Mouse (Mus musculus) stomach, postnatal 0 days (tissue): ENCODE results near the gene Rhbdl2. TPM values are rescaled to one million over a fixed set of nuclear protein-coding genes. Genes with fewer than 3 reads are reported as not detected.

Experiments
- ATAC-seq: fragments of 200-750 bp; cut with Nextera tagmentation; 2 replicates; pipeline ENCODE4 v1.8.0; 2017; ENCODE audit not compliant: low FRiP score, low TSS enrichment
- DNase-seq: peaks from one replicate; pipeline ENCODE4 v3.0.0-alpha.2; 2016; ENCODE audit warnings: low spot score
- H3K27ac ChIP-seq: fragments of 300-500 bp; sonication (generic); replicated peaks from 2 replicates; pipeline ENCODE4 v1.5.1; 2014; ENCODE audit warnings: mild to moderate bottlenecking, control low read depth
- H3K27me3 ChIP-seq: fragments of 300-500 bp; sonication (generic); 2 replicates; pipeline ENCODE4 v1.6.1; 2014; ENCODE audit warnings: low read length; ENCODE audit not compliant: control insufficient read depth, insufficient read depth
- H3K36me3 ChIP-seq: fragments of 300-500 bp; sonication (generic); 2 replicates; pipeline ENCODE4 v1.6.1; 2014; ENCODE audit warnings: low read length, mixed read lengths; ENCODE audit not compliant: control insufficient read depth, insufficient read depth
- H3K4me1 ChIP-seq: fragments of 300-500 bp; sonication (generic); replicated peaks from 2 replicates; pipeline ENCODE4 v1.6.1; 2014; ENCODE audit warnings: antibody characterized with exemption; ENCODE audit not compliant: control insufficient read depth, insufficient read depth
- H3K4me2 ChIP-seq: fragments of 300-500 bp; sonication (generic); replicated peaks from 2 replicates; pipeline ENCODE4 v1.6.1; 2014; ENCODE audit warnings: low read depth, mild to moderate bottlenecking, control low read depth, moderate library complexity
- H3K4me3 ChIP-seq: fragments of 300-500 bp; sonication (generic); 2 replicates; pipeline ENCODE4 v1.5.1; 2014; ENCODE audit warnings: low read depth, low read length, control low read depth
- H3K9ac ChIP-seq: fragments of 300-500 bp; sonication (generic); 2 replicates; pipeline ENCODE4 v1.6.1; 2014; ENCODE audit warnings: mild to moderate bottlenecking, low read length, control low read depth, mixed read lengths
- H3K9me3 ChIP-seq: fragments of 300-500 bp; sonication (generic); 2 replicates; pipeline ENCODE4 v1.6.1; 2016; ENCODE audit warnings: low read length; ENCODE audit not compliant: control insufficient read depth
- CTCF ChIP-seq: IDR thresholded peaks from 2 replicates; pipeline ENCODE4 v1.5.1; 2016; ENCODE audit warnings: antibody characterized with exemption, low read depth, mild to moderate bottlenecking, moderate library complexity
- EP300 ChIP-seq: optimal IDR thresholded peaks from 2 replicates; pipeline ENCODE3; 2016; ENCODE audit warnings: antibody characterized with exemption
- WGBS: fragments of 180-500 bp; shearing (Covaris S2); extraction: QIAGEN DNeasy Blood & Tissue Kit; methylation state at CpG from one replicate; pipeline ENCODE4 v1.1.7; 2014; 5-methylcytosine and 5-hydroxymethylcytosine counted together
- polyA plus RNA-seq: library from polyadenylated mRNA; unstranded; fragments of >200 nt; fragmentation: Nextera tagmentation; extraction: Ambion mirVana; gene quantifications from 2 replicates; pipeline ENCODE4 v1.2.1, GENCODE M21; 2015

Rhbdl2 gene
- polyA plus RNA-seq, 1 experiment from 2014 or later = 9.5 TPM

DNA sequence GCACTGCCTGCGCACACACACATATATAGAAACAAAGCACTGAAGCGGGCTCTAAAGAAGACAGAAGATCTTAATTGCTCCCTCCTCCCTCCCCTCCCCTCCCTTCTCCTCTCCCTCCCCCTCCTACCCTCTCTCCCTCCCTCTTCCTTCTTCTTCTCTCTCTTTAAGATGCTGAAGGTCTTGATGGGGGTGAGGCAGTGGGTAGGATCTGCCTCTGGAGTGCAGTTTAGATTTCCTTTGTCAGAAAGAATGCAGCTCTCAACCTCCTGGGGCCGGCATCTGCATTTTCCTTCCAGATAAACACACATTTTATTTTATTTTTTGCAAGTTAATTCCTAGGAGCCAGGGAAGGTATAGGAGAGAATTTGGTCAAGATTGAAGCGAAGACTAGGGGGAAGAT lies 19.4 kb upstream of the Rhbdl2 start:
- H3K4me1 ChIP-seq = no peaks in the 10 kb centered on the region
- no peak for TF ChIP-seq CTCF
- TF ChIP-seq EP300 = no peak
- H3K27ac ChIP-seq = no peak overlapping the region

GRCm38 (mm10) chr4:123792666-123793065 lies 5.0 kb downstream of the Rhbdl2 start:
- Histone ChIP-seq H3K4me2 (no peak overlapping the region), H3K4me1 (no peaks in the 10 kb centered on the region), H3K4me3 (no peak overlapping the region), H3K27me3 (no peaks in the 10 kb centered on the region), H3K36me3 (no peaks in the 10 kb centered on the region), H3K27ac (no peak overlapping the region), H3K9ac (no peak overlapping the region), H3K9me3 (no peaks in the 10 kb centered on the region)
- 74% methylated on average over 2 of the region's 2 CpGs for WGBS
- TF ChIP-seq CTCF = no peak
- TF ChIP-seq EP300 = no peak
- no peak for ATAC-seq
- no peak for DNase-seq

More for the DNA sequence above, 19.4 kb upstream of the Rhbdl2 start:
- Histone ChIP-seq H3K36me3 (no peaks in the 10 kb centered on the region), H3K4me3 (no peak overlapping the region), H3K9me3 (no peaks in the 10 kb centered on the region), H3K27me3 (no peaks in the 10 kb centered on the region), H3K4me2 (no peak overlapping the region), H3K9ac (no peak overlapping the region)
- ATAC-seq (no peak), DNase-seq (no peak)
- WGBS = 78% methylated on average over 4 of the region's 4 CpGs

DNA sequence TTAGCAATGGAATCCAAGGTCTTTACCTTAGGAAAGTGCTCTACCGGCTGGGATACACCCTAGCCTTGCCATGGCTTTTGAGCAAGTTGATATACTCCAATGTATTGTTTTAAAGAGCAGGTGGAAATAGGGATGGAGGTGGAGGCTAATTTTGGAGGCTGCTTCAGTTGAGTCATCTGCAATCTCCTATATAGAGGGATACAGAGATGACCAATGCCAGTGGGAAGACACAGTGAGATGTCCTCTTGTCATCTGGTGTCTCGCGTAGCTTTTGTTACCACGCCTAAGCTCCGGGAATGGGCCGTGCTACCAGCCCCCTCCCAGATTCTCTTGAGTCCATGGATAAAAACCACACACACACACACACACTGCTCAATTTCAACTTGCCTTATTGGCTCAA lies 5.5 kb downstream of the Rhbdl2 start:
- WGBS = 91% methylated on average over 6 of the region's 6 CpGs
- DNase-seq (no peak), ATAC-seq (no peak)
- TF ChIP-seq EP300 = no peak
- no peak for TF ChIP-seq CTCF
- Histone ChIP-seq H3K27me3 (no peaks in the 10 kb centered on the region), H3K9me3 (no peaks in the 10 kb centered on the region), H3K4me1 (no peaks in the 10 kb centered on the region), H3K9ac (no peak overlapping the region), H3K36me3 (no peaks in the 10 kb centered on the region), H3K4me3 (no peak overlapping the region), H3K4me2 (no peak overlapping the region), H3K27ac (no peak overlapping the region)

GRCm38 (mm10) chr4:123795057-123795456 lies 7.4 kb downstream of the Rhbdl2 start:
- Histone ChIP-seq H3K9ac (no peak overlapping the region), H3K27ac (no peak overlapping the region), H3K27me3 (no peaks in the 10 kb centered on the region), H3K4me2 (no peak overlapping the region), H3K9me3 (no peaks in the 10 kb centered on the region), H3K4me3 (no peak overlapping the region), H3K4me1 (no peaks in the 10 kb centered on the region), H3K36me3 (no peaks in the 10 kb centered on the region)
- ATAC-seq (no peak), DNase-seq (no peak)
- 53% methylated on average over 2 of the region's 2 CpGs for WGBS
- no peak for TF ChIP-seq CTCF
- no peak for TF ChIP-seq EP300

GRCm38 (mm10) chr4:123797403-123797802 lies 9.7 kb downstream of the Rhbdl2 start:
- no peaks in the 10 kb centered on the region for H3K36me3 ChIP-seq

GRCm38 (mm10) chr4:123797856-123798255 lies 10.2 kb downstream of the Rhbdl2 start:
- Histone ChIP-seq H3K4me2 (no peak overlapping the region), H3K9me3 (no peaks in the 10 kb centered on the region), H3K4me3 (no peak overlapping the region), H3K27me3 (no peaks in the 10 kb centered on the region), H3K36me3 (no peaks in the 10 kb centered on the region), H3K9ac (no peak overlapping the region), H3K4me1 (no peaks in the 10 kb centered on the region), H3K27ac (no peak overlapping the region)
- TF ChIP-seq EP300 = no peak
- no peak for TF ChIP-seq CTCF
- ATAC-seq = no peak
- peak; percentile 15 for DNase-seq
- 58% methylated on average over 7 of the region's 7 CpGs for WGBS

More at GRCm38 (mm10) chr4:123797403-123797802, 9.7 kb downstream of the Rhbdl2 start:
- Histone ChIP-seq H3K9me3 (no peaks in the 10 kb centered on the region), H3K4me3 (no peak overlapping the region), H3K4me2 (no peak overlapping the region), H3K27ac (no peak overlapping the region), H3K9ac (no peak overlapping the region), H3K4me1 (no peaks in the 10 kb centered on the region), H3K27me3 (no peaks in the 10 kb centered on the region)
- ATAC-seq = no peak; the same call in 1 of the 2 replicates
- TF ChIP-seq EP300 = no peak
- TF ChIP-seq CTCF = no peak
- no peak for DNase-seq
- WGBS = 82% methylated on average over 3 of the region's 3 CpGs
